Mouse (Mus musculus) myocyte (in vitro differentiated cells): ENCODE measurements around the gene Cela2a. TPM values are rescaled to one million over a fixed set of nuclear protein-coding genes. Genes with fewer than 3 reads are reported as not detected.

Experiments used
- H3K27me3 ChIP-seq: one replicate; pipeline ENCODE4 v1.6.1; 2011; ENCODE audit not compliant: control insufficient read depth, insufficient read depth, insufficient read length
- H3K36me3 ChIP-seq: one replicate; pipeline ENCODE4 v1.6.1; 2011; ENCODE audit not compliant: control insufficient read depth, insufficient read depth
- H3K4me2 ChIP-seq: one replicate; pipeline ENCODE4 v1.6.1; 2011; ENCODE audit warnings: low read depth, control low read depth
- H3K4me3 ChIP-seq: one replicate; pipeline ENCODE4 v1.5.1; 2011; ENCODE audit warnings: mild to moderate bottlenecking, control low read depth, moderate library complexity
- H3K79me2 ChIP-seq: one replicate; pipeline ENCODE4 v1.6.1; 2011; ENCODE audit not compliant: control insufficient read depth, insufficient read depth
- H3ac ChIP-seq: one replicate; pipeline ENCODE4 v1.6.1; 2011; ENCODE audit not compliant: control insufficient read depth, insufficient read length
- CEBPB ChIP-seq: IDR thresholded peaks from 2 replicates; pipeline ENCODE4 v1.6.1; 2011; ENCODE audit warnings: mild to moderate bottlenecking, moderate library complexity; ENCODE audit not compliant: poor library complexity, insufficient read depth, severe bottlenecking
- E2F4 ChIP-seq: IDR thresholded peaks from one replicate; pipeline ENCODE4 v1.6.1; 2011; ENCODE audit warnings: mild to moderate bottlenecking, control low read depth, moderate library complexity; ENCODE audit not compliant: insufficient read depth
- MAX ChIP-seq: IDR thresholded peaks from one replicate; pipeline ENCODE4 v1.6.1; 2011; ENCODE audit warnings: low read depth, mild to moderate bottlenecking, control low read depth
- MYOD1 ChIP-seq, 3 experiments: IDR thresholded peaks; one replicate each; pipeline ENCODE4 v1.6.1; 2011; ENCODE audit warnings: control low read depth in 2 of 3, low read depth in 2 of 3, mild to moderate bottlenecking in 2 of 3, moderate library complexity in 1 of 3; ENCODE audit not compliant: insufficient read length in 2 of 3, control insufficient read depth in 1 of 3
- MYOG ChIP-seq, 3 experiments: IDR thresholded peaks; one replicate each; pipeline ENCODE4 v1.6.1; 2011; ENCODE audit warnings: control low read depth in 2 of 3, low read depth in 2 of 3, mild to moderate bottlenecking in 2 of 3; ENCODE audit not compliant: insufficient read length in 2 of 3, control insufficient read depth in 1 of 3, insufficient read depth in 1 of 3
- POLR2A ChIP-seq: IDR thresholded peaks from one replicate; pipeline ENCODE4 v1.6.1; 2011; ENCODE audit warnings: low read depth, mild to moderate bottlenecking, control low read depth, moderate library complexity; ENCODE audit not compliant: insufficient read length
- POLR2AphosphoS2 ChIP-seq: IDR thresholded peaks from one replicate; pipeline ENCODE4 v1.6.1; 2011; ENCODE audit warnings: low read depth, control low read depth; ENCODE audit not compliant: insufficient read length
- REST ChIP-seq: IDR thresholded peaks from one replicate; pipeline ENCODE4 v1.6.1; 2011; ENCODE audit warnings: mild to moderate bottlenecking, control low read depth, moderate library complexity; ENCODE audit not compliant: insufficient read depth, insufficient read length
- SRF ChIP-seq: IDR thresholded peaks from one replicate; pipeline ENCODE4 v1.6.1; 2011; ENCODE audit warnings: low read depth; ENCODE audit not compliant: control insufficient read depth, insufficient read length
- TCF12 ChIP-seq: IDR thresholded peaks from one replicate; pipeline ENCODE4 v1.6.1; 2011; ENCODE audit warnings: mild to moderate bottlenecking, control low read depth; ENCODE audit not compliant: poor library complexity, insufficient read depth, severe bottlenecking
- TCF3 ChIP-seq: IDR thresholded peaks from one replicate; pipeline ENCODE4 v1.6.1; 2011; ENCODE audit warnings: low read depth, control low read depth; ENCODE audit not compliant: insufficient read length
- USF1 ChIP-seq: IDR thresholded peaks from one replicate; pipeline ENCODE4 v1.6.1; 2011; ENCODE audit warnings: low read depth, mild to moderate bottlenecking, control low read depth, moderate library complexity
- polyA plus RNA-seq: library from polyadenylated mRNA; unstranded; fragments of >200 nt; fragmentation: generic; extraction: Trizol; gene quantifications from one replicate; pipeline ENCODE4 v1.2.1, GENCODE M21; 2012; ENCODE audit warnings: missing spikeins

Gene Cela2a
- polyA plus RNA-seq, 1 experiment: not detected

GRCm38 (mm10) chr4:141864506-141864905 lies 38.5 kb upstream of the Cela2a start:
- no peak overlapping the region for H3K4me3 ChIP-seq
- H3ac ChIP-seq: no peak overlapping the region
- TF ChIP-seq REST (no peak), MYOG (IDR thresholded peaks at IDR 0.05; ENCODE audit: control insufficient read depth in 1 of 3, insufficient read depth in 1 of 3, insufficient read length in 2 of 3, low read depth in 2 of 3) (no peak), MAX (no peak)
- H3K36me3 ChIP-seq: no peaks in the 10 kb centered on the region
- no peak overlapping the region for H3K4me2 ChIP-seq
- no peaks in the 10 kb centered on the region for H3K79me2 ChIP-seq
- H3K27me3 ChIP-seq: no peaks in the 10 kb centered on the region

- Histone ChIP-seq H3K4me2 (no peak overlapping the region), H3K4me3 (no peak overlapping the region), H3K27me3 (no peaks in the 10 kb centered on the region), H3K79me2 (no peaks in the 10 kb centered on the region), H3ac (no peak overlapping the region), H3K36me3 (no peaks in the 10 kb centered on the region)
- no peak for TF ChIP-seq SRF
- TF ChIP-seq POLR2AphosphoS2: no peak
- TF ChIP-seq MYOG (IDR thresholded peaks at IDR 0.05; ENCODE audit: control insufficient read depth in 1 of 3, insufficient read depth in 1 of 3, insufficient read length in 2 of 3, low read depth in 2 of 3): no peak
- no peak for TF ChIP-seq E2F4
- TF ChIP-seq TCF3: no peak
- TF ChIP-seq MAX: no peak
- no peak for TF ChIP-seq REST
- TF ChIP-seq CEBPB: no peak
- no peak for TF ChIP-seq POLR2A
- TF ChIP-seq USF1: no peak
- no peak for TF ChIP-seq TCF12
- no peak for TF ChIP-seq MYOD1 (IDR thresholded peaks at IDR 0.05; ENCODE audit: control insufficient read depth in 1 of 3, insufficient read length in 2 of 3, low read depth in 2 of 3)
Measured at GRCm38 (mm10) chr4:141863726-141864280, 37.8 kb upstream of the Cela2a start.

- H3K79me2 ChIP-seq: no peaks in the 10 kb centered on the region
- H3K4me3 ChIP-seq: no peak overlapping the region
- TF ChIP-seq TCF3: no peak
- no peak for TF ChIP-seq MYOD1 (IDR thresholded peaks at IDR 0.05; ENCODE audit: control insufficient read depth in 1 of 3, insufficient read length in 2 of 3, low read depth in 2 of 3)
- TF ChIP-seq POLR2AphosphoS2: no peak
- no peak for TF ChIP-seq MAX
- TF ChIP-seq TCF12: no peak
- no peak for TF ChIP-seq MYOG (IDR thresholded peaks at IDR 0.05; ENCODE audit: control insufficient read depth in 1 of 3, insufficient read depth in 1 of 3, insufficient read length in 2 of 3, low read depth in 2 of 3)
- no peak for TF ChIP-seq CEBPB
- TF ChIP-seq REST: no peak
- no peak for TF ChIP-seq SRF
- no peak for TF ChIP-seq E2F4
- no peak for TF ChIP-seq USF1
- no peak for TF ChIP-seq POLR2A
- H3ac ChIP-seq: no peak overlapping the region
- no peaks in the 10 kb centered on the region for H3K27me3 ChIP-seq
- no peak overlapping the region for H3K4me2 ChIP-seq
- H3K36me3 ChIP-seq: no peaks in the 10 kb centered on the region
Measured at GRCm38 (mm10) chr4:141862867-141863266, 36.9 kb upstream of the Cela2a start.

- TF ChIP-seq MYOG (IDR thresholded peaks at IDR 0.05; ENCODE audit: control insufficient read depth in 1 of 3, insufficient read depth in 1 of 3, insufficient read length in 2 of 3, low read depth in 2 of 3) (no peak), MYOD1 (IDR thresholded peaks at IDR 0.05; ENCODE audit: control insufficient read depth in 1 of 3, insufficient read length in 2 of 3, low read depth in 2 of 3) (no peak), POLR2A (no peak), SRF (no peak), REST (no peak), TCF12 (no peak), CEBPB (no peak), MAX (no peak), TCF3 (no peak), USF1 (no peak), POLR2AphosphoS2 (no peak), E2F4 (no peak)
- no peaks in the 10 kb centered on the region for H3K27me3 ChIP-seq
- no peak overlapping the region for H3K4me3 ChIP-seq
- H3K4me2 ChIP-seq: no peak overlapping the region
- no peaks in the 10 kb centered on the region for H3K79me2 ChIP-seq
- no peak overlapping the region for H3ac ChIP-seq
- no peaks in the 10 kb centered on the region for H3K36me3 ChIP-seq
Measured at GRCm38 (mm10) chr4:141861591-141862295, 35.8 kb upstream of the Cela2a start.

GRCm38 (mm10) chr4:141860246-141860841 lies 34.4 kb upstream of the Cela2a start:
- no peak overlapping the region for H3ac ChIP-seq
- no peak for TF ChIP-seq MYOD1 (IDR thresholded peaks at IDR 0.05; ENCODE audit: control insufficient read depth in 1 of 3, insufficient read length in 2 of 3, low read depth in 2 of 3)
- TF ChIP-seq REST: no peak
- no peak for TF ChIP-seq USF1
- no peak for TF ChIP-seq E2F4
- no peak for TF ChIP-seq TCF12
- TF ChIP-seq TCF3: no peak
- H3K27me3 ChIP-seq: no peaks in the 10 kb centered on the region
- no peak overlapping the region for H3K4me2 ChIP-seq
- H3K36me3 ChIP-seq: no peaks in the 10 kb centered on the region
- H3K4me3 ChIP-seq: no peak overlapping the region
- H3K79me2 ChIP-seq: no peaks in the 10 kb centered on the region
